Mouse (Mus musculus): ENCODE results near the gene Gm43064. TPM values are rescaled to one million over a fixed set of nuclear protein-coding genes. Genes with fewer than 3 reads are reported as not detected.

Gene Gm43064
- total RNA-seq, 1 experiment, result 0.76 TPM

DNA sequence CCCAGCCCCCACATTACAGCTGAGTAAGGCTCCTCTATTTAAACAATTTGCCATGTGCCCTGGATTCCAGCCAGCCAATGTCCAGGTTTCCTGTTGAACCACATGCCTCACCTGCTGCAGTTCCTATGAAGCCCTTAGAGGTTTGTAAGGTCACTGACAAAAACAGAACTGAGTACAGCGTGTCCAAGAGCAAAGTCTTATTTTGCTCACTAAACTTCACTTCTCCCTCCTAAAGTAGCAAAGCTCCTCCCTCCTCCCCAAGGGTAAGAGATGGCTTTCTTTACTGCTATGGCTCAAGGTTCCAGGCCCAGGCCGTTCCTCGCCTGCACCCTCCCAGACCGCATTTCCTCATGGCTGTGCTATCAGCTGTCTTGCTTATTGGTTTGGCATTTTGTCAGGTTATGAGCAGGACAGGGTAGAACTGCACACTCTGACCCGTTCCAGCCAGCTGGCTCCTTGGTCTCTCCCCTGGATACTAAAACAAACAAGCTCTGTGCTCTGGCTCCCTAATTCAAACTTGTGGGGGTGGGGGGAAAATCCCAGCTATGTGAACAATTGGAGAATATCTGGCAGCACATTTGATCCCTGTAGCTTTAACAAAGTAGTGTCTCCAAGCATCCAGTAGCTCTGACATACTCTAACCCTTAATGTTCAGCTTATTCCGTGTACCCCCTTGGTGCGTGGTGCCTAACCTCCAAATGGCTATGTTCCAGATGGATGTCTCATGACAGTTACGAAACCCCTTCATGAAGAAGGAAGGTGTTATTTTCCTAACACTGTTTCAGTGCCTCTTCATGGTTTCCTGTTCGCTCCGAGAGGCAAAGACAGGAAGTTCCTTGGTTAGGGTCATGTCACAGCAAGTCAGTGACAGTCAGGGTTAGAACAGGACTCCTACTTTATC, 7.5 kb upstream of the Gm43064 start:
- DNase-seq (ENCODE audit: low read depth, low spot score), result no peak
- H3K36me3 ChIP-seq (ENCODE audit: control insufficient read depth, insufficient read depth, low read length, poor library complexity, severe bottlenecking), result peaks cover 9% of the 10 kb centered on the region
- in situ Hi-C loops (cut with MboI; ENCODE audit: low sequenced_read_pairs in 2 of 2, unreplicated experiment in 2 of 2), result no loop called here
- H3K9me3 ChIP-seq (ENCODE audit: control insufficient read depth, insufficient read depth, low read depth, low read length), result no peaks in the 10 kb centered on the region
- TF ChIP-seq ZNF384 (IDR thresholded peaks at IDR 0.05; ENCODE audit: low read depth, low read length) (no peak), MAFK (IDR thresholded peaks at IDR 0.05; ENCODE audit: insufficient read depth, low read depth, low read length) (no peak), CHD2 (IDR thresholded peaks at IDR 0.05; ENCODE audit: low read depth, low read length) (no peak), ZC3H11A (IDR thresholded peaks at IDR 0.05; ENCODE audit: borderline replicate concordance, low read depth, low read length) (no peak), HCFC1 (IDR thresholded peaks at IDR 0.05; ENCODE audit: borderline replicate concordance, insufficient read depth, low read length) (no peak)
- H3K9ac ChIP-seq (ENCODE audit: insufficient read depth, low read depth, low read length, poor library complexity, severe bottlenecking), result no peak overlapping the region
- H3K4me1 ChIP-seq (ENCODE audit: control insufficient read depth in 2 of 2, insufficient read depth in 2 of 2, low read length in 2 of 2, poor library complexity in 1 of 2), result no peaks in the 10 kb centered on the region
- no peak overlapping the region for H3K27ac ChIP-seq (ENCODE audit: insufficient read depth, low read depth, low read length, poor library complexity, severe bottlenecking)
- H3K4me3 ChIP-seq (ENCODE audit: insufficient read depth in 1 of 2, low read depth in 1 of 2, low read length in 2 of 2, poor library complexity in 1 of 2, severe bottlenecking in 1 of 2), result no peak overlapping the region

DNA sequence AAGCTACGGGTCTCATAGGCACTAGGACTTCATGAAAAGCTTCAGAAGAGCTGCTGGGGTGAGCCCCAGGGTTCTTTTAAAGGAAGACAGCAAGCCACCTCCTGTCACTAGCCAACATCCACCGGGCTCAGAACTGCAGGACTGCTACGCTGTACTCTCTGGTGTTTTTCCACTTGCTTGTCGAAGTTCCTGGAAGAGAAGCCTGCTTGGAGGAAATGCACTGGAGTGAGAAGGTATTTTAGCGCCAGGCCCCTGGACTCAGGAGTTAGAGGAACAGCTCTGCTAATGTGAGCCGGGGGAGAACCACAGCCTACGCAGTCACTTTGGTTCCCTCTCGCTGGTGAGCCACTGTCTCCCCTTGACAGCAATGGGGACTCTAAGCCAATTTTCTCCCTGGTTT, 6.5 kb upstream of the Gm43064 start:
- no peak for DNase-seq (ENCODE audit: low read depth, low spot score)
- in situ Hi-C loops (cut with MboI; ENCODE audit: low sequenced_read_pairs in 2 of 2, unreplicated experiment in 2 of 2), result no loop called here
- Histone ChIP-seq H3K36me3 (ENCODE audit: control insufficient read depth, insufficient read depth, low read length, poor library complexity, severe bottlenecking) (peaks cover 9% of the 10 kb centered on the region), H3K4me3 (ENCODE audit: insufficient read depth in 1 of 2, low read depth in 1 of 2, low read length in 2 of 2, poor library complexity in 1 of 2, severe bottlenecking in 1 of 2) (no peak overlapping the region), H3K4me1 (ENCODE audit: control insufficient read depth in 2 of 2, insufficient read depth in 2 of 2, low read length in 2 of 2, poor library complexity in 1 of 2) (no peaks in the 10 kb centered on the region), H3K9ac (ENCODE audit: insufficient read depth, low read depth, low read length, poor library complexity, severe bottlenecking) (no peak overlapping the region), H3K9me3 (ENCODE audit: control insufficient read depth, insufficient read depth, low read depth, low read length) (no peaks in the 10 kb centered on the region), H3K27ac (ENCODE audit: insufficient read depth, low read depth, low read length, poor library complexity, severe bottlenecking) (no peak overlapping the region)
- TF ChIP-seq ZNF384 (IDR thresholded peaks at IDR 0.05; ENCODE audit: low read depth, low read length) (no peak), MAFK (IDR thresholded peaks at IDR 0.05; ENCODE audit: insufficient read depth, low read depth, low read length) (no peak), HCFC1 (IDR thresholded peaks at IDR 0.05; ENCODE audit: borderline replicate concordance, insufficient read depth, low read length) (no peak), CHD2 (IDR thresholded peaks at IDR 0.05; ENCODE audit: low read depth, low read length) (no peak), ZC3H11A (IDR thresholded peaks at IDR 0.05; ENCODE audit: borderline replicate concordance, low read depth, low read length) (no peak)

GRCm38 (mm10) chr3:103805671-103806070, 3.7 kb upstream of the Gm43064 start:
- no peak overlapping the region for H3K27ac ChIP-seq (ENCODE audit: insufficient read depth, low read depth, low read length, poor library complexity, severe bottlenecking)
- H3K9me3 ChIP-seq (ENCODE audit: control insufficient read depth, insufficient read depth, low read depth, low read length), result no peaks in the 10 kb centered on the region
- no peak for DNase-seq (ENCODE audit: low read depth, low spot score)
- H3K36me3 ChIP-seq (ENCODE audit: control insufficient read depth, insufficient read depth, low read length, poor library complexity, severe bottlenecking), result peaks cover 9% of the 10 kb centered on the region
- in situ Hi-C loops (cut with MboI; ENCODE audit: low sequenced_read_pairs in 2 of 2, unreplicated experiment in 2 of 2), result no loop called here
- H3K4me1 ChIP-seq (ENCODE audit: control insufficient read depth in 2 of 2, insufficient read depth in 2 of 2, low read length in 2 of 2, poor library complexity in 1 of 2), result no peaks in the 10 kb centered on the region; a peak in 1 of 4 replicates
- H3K4me3 ChIP-seq (ENCODE audit: insufficient read depth in 1 of 2, low read depth in 1 of 2, low read length in 2 of 2, poor library complexity in 1 of 2, severe bottlenecking in 1 of 2), result no peak overlapping the region
- H3K9ac ChIP-seq (ENCODE audit: insufficient read depth, low read depth, low read length, poor library complexity, severe bottlenecking), result no peak overlapping the region
- TF ChIP-seq ZNF384 (IDR thresholded peaks at IDR 0.05; ENCODE audit: low read depth, low read length), result no peak
- TF ChIP-seq HCFC1 (IDR thresholded peaks at IDR 0.05; ENCODE audit: borderline replicate concordance, insufficient read depth, low read length), result no peak
- TF ChIP-seq MAFK (IDR thresholded peaks at IDR 0.05; ENCODE audit: insufficient read depth, low read depth, low read length), result no peak
- no peak for TF ChIP-seq CHD2 (IDR thresholded peaks at IDR 0.05; ENCODE audit: low read depth, low read length)
- no peak for TF ChIP-seq ZC3H11A (IDR thresholded peaks at IDR 0.05; ENCODE audit: borderline replicate concordance, low read depth, low read length)

- peak overlapping the region; percentile 77 to 91 for H3K4me3 ChIP-seq (ENCODE audit: insufficient read depth in 1 of 2, low read depth in 1 of 2, low read length in 2 of 2, poor library complexity in 1 of 2, severe bottlenecking in 1 of 2)
- peak overlapping the region; percentile 37; the same call in 1 of the 2 replicates for H3K27ac ChIP-seq (ENCODE audit: insufficient read depth, low read depth, low read length, poor library complexity, severe bottlenecking)
- in situ Hi-C loops (cut with MboI; ENCODE audit: low sequenced_read_pairs in 2 of 2, unreplicated experiment in 2 of 2), result no loop called here
- DNase-seq (ENCODE audit: low read depth, low spot score), result no peak
- TF ChIP-seq ZC3H11A (IDR thresholded peaks at IDR 0.05; ENCODE audit: borderline replicate concordance, low read depth, low read length), result no peak
- no peak for TF ChIP-seq HCFC1 (IDR thresholded peaks at IDR 0.05; ENCODE audit: borderline replicate concordance, insufficient read depth, low read length)
- no peak for TF ChIP-seq ZNF384 (IDR thresholded peaks at IDR 0.05; ENCODE audit: low read depth, low read length)
- no peak for TF ChIP-seq MAFK (IDR thresholded peaks at IDR 0.05; ENCODE audit: insufficient read depth, low read depth, low read length)
- no peak for TF ChIP-seq CHD2 (IDR thresholded peaks at IDR 0.05; ENCODE audit: low read depth, low read length)
- no peaks in the 10 kb centered on the region; a peak in 1 of 4 replicates for H3K4me1 ChIP-seq (ENCODE audit: control insufficient read depth in 2 of 2, insufficient read depth in 2 of 2, low read length in 2 of 2, poor library complexity in 1 of 2)
- peak overlapping the region; percentile 80 for H3K9ac ChIP-seq (ENCODE audit: insufficient read depth, low read depth, low read length, poor library complexity, severe bottlenecking)
- no peaks in the 10 kb centered on the region for H3K9me3 ChIP-seq (ENCODE audit: control insufficient read depth, insufficient read depth, low read depth, low read length)
- no peaks in the 10 kb centered on the region for H3K36me3 ChIP-seq (ENCODE audit: control insufficient read depth, insufficient read depth, low read length, poor library complexity, severe bottlenecking)
Measured at GRCm38 (mm10) chr3:103809799-103810150, 402 bp downstream of the Gm43064 start.
